Mouse (Mus musculus) naive thymus-derived CD4-positive, alpha-beta T cell, adult 2 months (primary cell): ENCODE data around the gene Bclaf3.

ENCODE experiments used
- DNase-seq: peaks from one replicate; pipeline ENCODE4 v3.0.0-alpha.2; 2011; ENCODE audit warnings: low read depth

Bclaf3 gene

GRCm38 (mm10) chrX:159626907-159627587 lies 100.6 kb downstream of the Bclaf3 start, which contains the start of gene Sh3kbp1:
Gene Sh3kbp1 (plus strand): TSS chrX:159627272.
- DNase-seq, result peak; percentile 71

DNA sequence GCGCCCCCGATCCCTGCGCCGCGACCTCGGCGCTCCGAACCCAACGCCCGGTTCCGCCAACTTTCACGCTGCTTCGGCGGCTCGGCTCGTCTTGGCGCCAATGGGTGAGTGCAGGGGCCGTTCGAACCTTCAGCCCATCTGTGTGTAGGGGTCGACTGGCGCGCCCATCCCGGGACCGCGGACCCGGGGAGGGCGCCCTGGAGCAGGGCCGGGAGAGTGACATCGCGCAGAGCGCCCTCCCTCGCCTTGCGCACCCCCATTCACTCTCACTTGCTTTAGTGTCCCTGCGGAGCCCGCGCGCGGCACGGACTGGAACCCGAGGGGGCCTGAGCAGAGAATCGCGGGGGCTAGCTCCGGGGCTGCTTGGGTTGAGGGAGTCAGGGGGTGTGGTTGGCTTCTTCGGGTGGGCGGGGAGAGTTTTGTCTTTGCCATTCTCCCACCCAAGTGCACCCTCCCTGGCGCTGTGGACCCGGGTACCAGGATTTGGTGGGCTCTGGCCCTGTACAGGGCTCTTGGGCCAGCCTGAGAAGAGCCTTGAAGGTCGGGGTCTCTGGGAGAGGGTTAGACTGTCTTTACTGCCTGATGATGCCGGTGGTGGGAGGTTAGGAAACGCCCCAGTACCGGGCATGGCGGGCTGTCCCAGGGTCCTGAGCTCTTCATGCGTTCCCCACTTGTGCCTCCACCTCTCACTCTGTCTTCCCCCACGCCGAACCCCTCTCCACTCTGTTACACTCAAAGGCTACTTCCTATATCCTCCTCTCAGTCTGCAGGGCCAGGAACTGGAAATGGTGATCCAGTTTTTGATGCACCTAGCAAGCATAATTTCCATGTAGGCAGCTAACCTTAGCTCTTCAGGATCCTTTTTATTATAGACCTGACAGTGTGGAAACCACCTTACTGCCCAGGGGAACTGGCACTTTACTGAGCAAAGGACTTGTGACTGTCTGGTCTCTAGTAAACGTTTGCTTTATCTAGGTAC lies 101.4 kb downstream of the Bclaf3 start:
- DNase-seq, result peak; percentile 27

- DNase-seq, result no peak
Measured at GRCm38 (mm10) chrX:159628629-159629028, 102.1 kb downstream of the Bclaf3 start.

- DNase-seq, result no peak
Measured at GRCm38 (mm10) chrX:159629203-159629602, 102.7 kb downstream of the Bclaf3 start.

DNA sequence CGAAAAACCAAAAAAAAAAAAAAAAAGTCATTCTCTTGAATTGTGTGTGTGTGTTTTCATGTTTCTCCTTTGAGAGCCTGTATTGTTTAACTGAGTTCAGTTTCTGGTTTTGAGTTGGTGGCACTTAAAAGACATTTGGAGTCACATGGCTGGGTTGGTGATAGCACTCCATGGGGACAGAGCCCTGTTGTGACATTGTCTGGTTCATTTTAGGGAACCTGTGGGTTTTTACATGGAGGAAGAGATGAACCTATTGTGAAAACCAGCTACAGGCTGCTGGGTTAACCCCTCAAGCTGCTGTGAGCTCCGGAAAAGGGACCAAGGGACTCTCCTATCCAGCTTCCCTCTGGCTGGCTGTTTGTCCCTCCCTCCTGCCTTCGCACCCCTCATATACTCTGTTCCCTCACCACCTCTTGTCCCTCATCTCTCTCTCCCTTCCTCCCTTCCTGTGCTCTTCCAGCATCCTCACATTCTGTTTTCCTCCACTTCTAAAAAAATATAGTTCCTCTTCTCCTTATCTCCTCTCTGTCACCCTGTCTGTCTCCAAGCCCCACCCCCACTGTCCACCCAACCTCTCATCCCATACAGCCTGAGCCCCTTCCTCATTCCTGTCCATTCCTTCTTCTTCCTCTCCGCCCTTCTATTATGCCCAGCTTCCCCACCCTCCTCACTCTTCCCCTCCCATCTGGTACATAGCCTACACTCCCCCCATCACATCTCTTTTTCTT lies 112.2 kb downstream of the Bclaf3 start:
- DNase-seq, result no peak

DNA sequence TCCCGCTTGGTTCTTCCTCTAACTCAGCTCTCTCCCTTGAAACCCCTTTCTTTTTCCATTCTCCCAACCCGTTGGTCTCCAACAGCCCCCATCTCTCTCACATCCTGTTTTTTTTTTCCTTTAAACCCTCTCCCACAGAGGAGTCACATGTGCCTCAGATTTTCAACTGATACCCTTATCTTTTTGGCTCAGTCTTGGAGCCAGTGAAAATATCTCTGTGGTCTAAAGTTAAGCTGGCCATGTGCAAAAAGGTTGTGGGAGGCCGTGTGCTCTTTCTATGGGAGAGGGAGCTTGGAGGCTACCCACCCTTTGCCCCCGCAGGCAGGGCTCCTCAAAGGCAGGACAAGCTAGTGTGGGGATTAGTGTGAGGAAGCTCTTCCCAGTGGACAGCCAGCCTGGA lies 113.5 kb downstream of the Bclaf3 start:
- DNase-seq, result no peak
